Mouse (Mus musculus): Measurements from ENCODE around the gene Zwint.

Zwint gene

GRCm38 (mm10) chr10:72654270-72655016 is at the start of gene Zwint:
Gene Zwint, plus strand, starts transcription at chr10:72654845.
- DNase-seq: peak; percentile 98

GRCm38 (mm10) chr10:72613125-72613915 is 41.3 kb upstream of the Zwint start:
- DNase-seq: no peak

- DNase-seq: no peak
These were observed 38.5 kb upstream of the Zwint start for GRCm38 (mm10) chr10:72616153-72616552.

- no peak for DNase-seq
These were observed 34.1 kb upstream of the Zwint start for GRCm38 (mm10) chr10:72620527-72620926.

- DNase-seq: peak; percentile 87 to 90
These were observed 31.1 kb upstream of the Zwint start for GRCm38 (mm10) chr10:72623561-72623960.

GRCm38 (mm10) chr10:72634125-72634524 is 20.5 kb upstream of the Zwint start:
- no peak for DNase-seq

- no peak for DNase-seq
These were observed 3.8 kb upstream of the Zwint start for GRCm38 (mm10) chr10:72650867-72651266.

GRCm38 (mm10) chr10:72653797-72654196 is 848 bp upstream of the Zwint start:
- DNase-seq: no peak

- DNase-seq: peak; percentile 67 to 76
These were observed 418 bp downstream of the Zwint start for GRCm38 (mm10) chr10:72655017-72655509.

GRCm38 (mm10) chr10:72659198-72659597 is 4.6 kb downstream of the Zwint start:
- no peak for DNase-seq

- no peak for DNase-seq
These were observed 5.7 kb downstream of the Zwint start for GRCm38 (mm10) chr10:72660350-72660749.

GRCm38 (mm10) chr10:72667856-72668255 is 13.2 kb downstream of the Zwint start:
- no peak for DNase-seq

GRCm38 (mm10) chr10:72669086-72669485 is 14.4 kb downstream of the Zwint start:
- DNase-seq: no peak

GRCm38 (mm10) chr10:72675971-72676370 is 21.3 kb downstream of the Zwint start:
- no peak for DNase-seq

- no peak for DNase-seq
These were observed 21.9 kb downstream of the Zwint start for GRCm38 (mm10) chr10:72676550-72676949.

- DNase-seq: peak in 1 of 2 experiments; percentile 8
These were observed 24.4 kb downstream of the Zwint start for GRCm38 (mm10) chr10:72679086-72679485.

GRCm38 (mm10) chr10:72701092-72701491 is 46.4 kb downstream of the Zwint start:
- no peak for DNase-seq

GRCm38 (mm10) chr10:72713754-72714153 is 59.1 kb downstream of the Zwint start:
- DNase-seq: no peak

Data from cerebellum, postnatal 10 days (tissue).